Comparison of ENCODE assay signal across 8 mouse cellular contexts in the genomic region with DNA sequence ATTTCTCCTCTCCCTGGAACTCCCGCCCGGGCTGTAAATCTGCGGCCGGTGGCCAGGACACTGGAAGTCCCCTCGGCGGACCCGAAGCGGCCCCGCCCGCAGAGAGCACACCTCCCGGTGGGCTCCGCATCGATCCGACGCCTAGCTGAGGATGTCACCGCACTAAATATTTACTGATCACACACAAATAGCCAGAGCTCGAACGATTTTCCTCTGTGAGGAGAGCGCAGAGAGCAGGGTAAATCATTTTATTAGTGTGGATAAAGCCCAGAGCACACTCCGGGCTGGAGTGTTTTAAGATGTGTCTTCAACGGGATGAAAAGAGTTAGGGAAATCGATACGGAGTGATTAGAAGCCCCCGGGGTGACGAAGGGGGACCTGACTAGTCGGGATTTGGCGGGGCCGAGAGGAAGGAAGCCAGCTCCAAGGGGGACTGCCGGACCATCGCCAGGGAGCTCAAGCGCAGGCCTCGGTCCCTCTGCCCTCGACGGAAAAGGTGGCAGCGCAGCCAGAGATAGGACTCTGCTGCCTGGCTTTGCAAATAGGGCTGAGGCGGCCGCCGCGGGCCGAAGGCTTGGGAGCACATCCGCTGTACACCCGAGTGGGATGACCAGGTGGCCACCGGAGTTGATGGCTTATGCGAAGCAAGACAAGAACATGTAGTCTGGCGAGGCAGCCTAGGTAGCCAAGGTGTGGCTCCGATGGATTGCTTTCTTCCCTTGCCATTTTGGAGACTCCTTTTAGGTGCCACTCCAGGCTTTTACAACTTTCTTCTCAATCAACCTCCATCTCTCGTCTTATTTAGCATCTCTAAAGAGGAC. TPM values are rescaled to one million over a fixed set of nuclear protein-coding genes. Genes with fewer than 3 reads are reported as not detected.
A peak's percentile ranks its signal among the peaks of the same experiment; 100 is the strongest.
DNase-seq lines count a peak whose midpoint lies in the region; ATAC-seq and TF ChIP-seq lines count a peak whose summit lies in the region.

No protein-coding gene starts in this region.

- H3K4me2 ChIP-seq in lung, embryonic 15.5 days, result peak overlapping the region; percentile 80
- peak overlapping the region; percentile 50 for H3K4me2 ChIP-seq in forebrain, embryonic 16.5 days (ENCODE audit: low read length)
- H3K4me2 ChIP-seq in stomach, postnatal 0 days (replicated peaks; ENCODE audit: low read depth), result peak overlapping the region; percentile 82

- peak overlapping the region; percentile 54 for H3K9ac ChIP-seq in lung, embryonic 15.5 days
- H3K9ac ChIP-seq in forebrain, embryonic 16.5 days (replicated peaks; ENCODE audit: low read depth, low read length), result peak overlapping the region; percentile 50
- peak overlapping the region; percentile 68 for H3K9ac ChIP-seq in stomach, postnatal 0 days (ENCODE audit: low read length)

- no peak for DNase-seq in lung, postnatal 36 days
- peak; percentile 56 for DNase-seq in kidney, adult 2 months
- peak; percentile 40 for DNase-seq in lung, postnatal 10 days
- peak; percentile 52 for DNase-seq in stomach, postnatal 0 days (ENCODE audit: low spot score)
- DNase-seq in cerebellum, adult 8-10 months, result no peak
- no peak for DNase-seq in thymus, postnatal 10 days (ENCODE audit: low spot score in 2 of 2)

- no peaks in the 10 kb centered on the region for H3K27me3 ChIP-seq in lung, embryonic 15.5 days
- H3K27me3 ChIP-seq in forebrain, embryonic 16.5 days (replicated peaks; ENCODE audit: control insufficient read depth, insufficient read depth, low read length), result peaks cover 55% of the 10 kb centered on the region
- H3K27me3 ChIP-seq in kidney, adult 2 months (replicated peaks; ENCODE audit: control insufficient read depth, insufficient read depth, low read length), result no peaks in the 10 kb centered on the region
- no peaks in the 10 kb centered on the region for H3K27me3 ChIP-seq in stomach, postnatal 0 days (ENCODE audit: control insufficient read depth, insufficient read depth, low read length)

- TF ChIP-seq EP300 in stomach, postnatal 0 days (optimal IDR thresholded peaks at IDR 0.05), result no peak

- no peak for TF ChIP-seq POLR2A in kidney, adult 2 months (IDR thresholded peaks at IDR 0.05; ENCODE audit: low read depth, low read length)

- no peak for TF ChIP-seq CTCF in kidney, adult 2 months (conservative IDR thresholded peaks at IDR 0.05; ENCODE audit: insufficient read depth, insufficient read length, low read depth, low read length)
- no peak for TF ChIP-seq CTCF in stomach, postnatal 0 days (IDR thresholded peaks at IDR 0.05; ENCODE audit: low read depth)

- peak overlapping the region; percentile 97 for H3K27ac ChIP-seq in lung, embryonic 15.5 days
- peak overlapping the region; percentile 69 for H3K27ac ChIP-seq in forebrain, embryonic 16.5 days (ENCODE audit: low read length)
- peak overlapping the region; percentile 92 for H3K27ac ChIP-seq in kidney, adult 2 months (ENCODE audit: insufficient read depth, low read depth, low read length)
- peak overlapping the region; percentile 77 for H3K27ac ChIP-seq in stomach, postnatal 0 days (replicated peaks)

- peaks cover 24% of the 10 kb centered on the region for H3K4me1 ChIP-seq in lung, embryonic 15.5 days
- H3K4me1 ChIP-seq in forebrain, embryonic 16.5 days (replicated peaks; ENCODE audit: control insufficient read depth, insufficient read depth, low read length), result peaks cover 9% of the 10 kb centered on the region
- peaks cover 18% of the 10 kb centered on the region for H3K4me1 ChIP-seq in kidney, adult 2 months (ENCODE audit: control insufficient read depth, insufficient read depth, low read length)
- no peaks in the 10 kb centered on the region for H3K4me1 ChIP-seq in stomach, postnatal 0 days (replicated peaks; ENCODE audit: control insufficient read depth, insufficient read depth)

- H3K36me3 ChIP-seq in lung, embryonic 15.5 days, result no peaks in the 10 kb centered on the region
- H3K36me3 ChIP-seq in forebrain, embryonic 16.5 days (ENCODE audit: control insufficient read depth, insufficient read depth), result no peaks in the 10 kb centered on the region
- H3K36me3 ChIP-seq in kidney, adult 2 months (ENCODE audit: control insufficient read depth, insufficient read depth, low read length), result no peaks in the 10 kb centered on the region
- no peaks in the 10 kb centered on the region for H3K36me3 ChIP-seq in stomach, postnatal 0 days (ENCODE audit: control insufficient read depth, insufficient read depth, low read length)

- 4% methylated on average over 47 of the region's 47 CpGs for WGBS in lung, embryonic 15.5 days
- WGBS in forebrain, embryonic 16.5 days, result 2% methylated on average over 47 of the region's 47 CpGs
- WGBS in kidney, adult 2 months, result 12% methylated on average over 47 of the region's 47 CpGs
- 7% methylated on average over 47 of the region's 47 CpGs for WGBS in stomach, postnatal 0 days

- H3K9me3 ChIP-seq in lung, embryonic 15.5 days, result no peaks in the 10 kb centered on the region
- no peaks in the 10 kb centered on the region for H3K9me3 ChIP-seq in forebrain, embryonic 16.5 days (ENCODE audit: control insufficient read depth, low read length)
- no peaks in the 10 kb centered on the region for H3K9me3 ChIP-seq in stomach, postnatal 0 days (ENCODE audit: control insufficient read depth, low read length)

- ATAC-seq in lung, embryonic 15.5 days (ENCODE audit: borderline replicate concordance, extremely low read depth, low FRiP score, low TSS enrichment), result 0 out of 2 replicates have a peak, but pooled peaks have one; percentile 19
- no peak for ATAC-seq in forebrain, embryonic 16.5 days
- peak; percentile 35 for ATAC-seq in stomach, postnatal 0 days (ENCODE audit: low FRiP score, low TSS enrichment)

- peak overlapping the region; percentile 59 for H3K4me3 ChIP-seq in lung, embryonic 15.5 days
- peak overlapping the region; percentile 32 for H3K4me3 ChIP-seq in forebrain, embryonic 16.5 days (replicated peaks; ENCODE audit: low read length)
- H3K4me3 ChIP-seq in kidney, adult 2 months (ENCODE audit: insufficient read depth, low read depth, low read length), result peak overlapping the region; percentile 65
- peak overlapping the region; percentile 49 for H3K4me3 ChIP-seq in stomach, postnatal 0 days (ENCODE audit: low read depth, low read length)

RNA-seq across cellular contexts. Expression of a gene that starts 3.4 kb away (rescaled TPM):
- 107 and 108 TPM in 2 replicates for polyA plus RNA-seq in lung, embryonic 15.5 days (2015; fragmentation: Nextera tagmentation; extraction: Ambion mirVana)
- polyA plus RNA-seq in forebrain, embryonic 16.5 days (2015; fragmentation: Nextera tagmentation; extraction: Ambion mirVana), result 88.4 and 90.6 TPM in 2 replicates
- polyA plus RNA-seq in kidney, adult 2 months (2012; rRNA removed), result 193 and 288 TPM in 2 replicates
- 52.8 and 53.9 TPM in 2 replicates for polyA plus RNA-seq in stomach, postnatal 0 days (2015; fragmentation: Nextera tagmentation; extraction: Ambion mirVana)

Comparison
In these comparisons a context has a peak if more than half of its experiments do, and no peak if none do; other contexts are left out.
1. DNase-seq: peak in kidney, adult 2 months (single experiment), lung, postnatal 10 days (single experiment) and stomach, postnatal 0 days (single experiment); none in lung, postnatal 36 days (single experiment), cerebellum, adult 8-10 months (single experiment) and thymus, postnatal 10 days (0 of 2).
2. Peak in every context shown above with its lines, with median percentiles within 50 percentile points of each other: H3K27ac ChIP-seq, H3K4me2 ChIP-seq, H3K4me3 ChIP-seq and H3K9ac ChIP-seq.